Mouse (Mus musculus) heart, postnatal 0 days (tissue): ENCODE measurements around the gene Tmem170.

ENCODE experiments used
- CTCF ChIP-seq: IDR thresholded peaks from 2 replicates; pipeline ENCODE4 v1.5.1; 2016; ENCODE audit warnings: antibody characterized with exemption, control low read depth, low read depth
- EP300 ChIP-seq: IDR thresholded peaks from 2 replicates; pipeline ENCODE4 v1.6.1; 2016; ENCODE audit warnings: antibody characterized with exemption, low read depth

DNA sequence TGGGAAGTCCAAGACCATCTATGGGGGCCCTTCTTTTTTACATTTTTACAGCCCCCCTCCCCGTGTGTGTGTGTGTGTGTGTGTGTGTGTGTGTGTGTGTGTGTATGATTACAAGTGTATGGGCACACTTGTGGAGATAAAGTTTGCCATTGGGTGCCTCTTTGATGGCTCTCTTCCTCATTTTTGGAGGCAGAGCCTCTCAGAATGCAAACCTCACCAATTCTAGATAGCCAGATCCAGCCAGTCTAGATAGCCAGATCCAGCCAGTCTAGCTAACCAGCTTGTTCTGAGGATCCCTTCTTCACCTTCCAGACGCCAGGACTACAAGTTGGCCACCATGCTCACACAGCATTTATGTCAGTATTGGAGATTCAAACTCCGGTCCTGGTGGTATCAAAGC, 5.3 kb downstream of the Tmem170 start:
- TF ChIP-seq CTCF (no peak), EP300 (no peak)
